Mouse (Mus musculus): ENCODE results near the gene Ppfia4.

The Ppfia4 gene

DNA sequence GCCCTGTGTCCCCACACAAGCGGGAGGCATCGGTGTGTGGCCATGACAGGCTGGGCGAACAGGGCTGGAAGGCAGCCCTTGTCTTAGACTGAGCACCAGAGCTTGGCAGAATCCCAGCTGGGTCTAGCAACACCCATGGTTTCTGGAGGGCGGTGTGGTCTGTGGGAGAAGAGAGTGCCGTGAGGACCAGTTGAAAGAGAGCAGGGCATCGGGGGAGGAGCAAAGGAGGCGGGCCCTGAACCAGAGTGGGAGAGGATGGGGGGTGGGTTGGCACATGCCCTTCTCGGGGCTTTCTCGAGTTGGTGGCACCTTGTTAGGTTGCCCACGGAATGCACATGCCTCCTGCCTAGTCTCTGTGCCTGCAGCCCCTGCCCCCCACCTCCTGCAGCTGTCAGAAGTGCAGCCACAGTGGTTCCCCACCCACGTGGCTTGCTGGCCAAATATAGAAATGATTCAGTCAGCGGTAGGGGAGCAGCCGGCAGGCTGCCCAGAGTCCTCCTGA is at the start of gene Ppfia4:
Ppfia4 (minus strand) TSS at position 159 of the 502 bp plus-strand sequence.
- no peak for DNase-seq (ENCODE audit: low spot score in 2 of 2)

DNA sequence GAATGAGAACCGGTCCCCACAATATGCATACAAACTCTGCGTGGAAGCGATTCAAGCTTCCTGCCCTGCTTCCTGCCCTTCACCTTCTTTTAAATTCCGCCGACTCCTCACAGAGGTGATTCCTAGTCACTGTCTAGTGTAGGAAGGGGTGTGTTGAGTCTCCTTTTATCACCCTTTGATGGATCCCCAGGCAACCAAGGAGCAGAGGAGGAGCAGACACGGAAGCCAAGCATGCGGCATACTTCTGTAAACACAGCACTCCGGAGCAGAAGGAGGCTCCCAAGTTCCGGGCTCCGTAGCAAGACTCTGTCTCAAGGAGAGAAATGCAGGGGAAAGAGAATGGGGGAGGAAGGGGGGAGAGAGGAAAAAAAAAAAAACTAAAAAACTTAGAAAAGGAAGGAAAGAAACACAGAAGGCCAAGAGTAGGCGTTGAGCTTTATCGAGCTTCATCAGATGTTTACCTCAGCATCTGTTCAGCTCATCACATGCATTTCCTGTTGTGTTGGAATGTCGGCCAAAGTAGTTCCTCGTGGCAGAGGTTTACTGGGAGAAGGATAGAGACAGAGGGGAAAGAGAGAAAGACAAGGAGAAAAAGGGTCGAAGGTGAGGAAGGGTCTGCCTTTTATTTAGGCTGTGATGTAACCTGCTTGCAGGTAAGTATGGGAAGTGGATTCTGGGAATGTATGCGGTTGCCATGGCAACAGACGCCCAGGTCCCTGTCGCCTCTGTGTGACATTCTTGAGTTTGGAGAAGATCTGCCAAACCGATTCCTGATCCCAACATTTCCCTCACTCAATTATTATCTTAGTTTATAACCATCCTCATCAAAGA is 49.3 kb upstream of the Ppfia4 start:
- DNase-seq (ENCODE audit: low spot score in 2 of 2), result no peak

DNA sequence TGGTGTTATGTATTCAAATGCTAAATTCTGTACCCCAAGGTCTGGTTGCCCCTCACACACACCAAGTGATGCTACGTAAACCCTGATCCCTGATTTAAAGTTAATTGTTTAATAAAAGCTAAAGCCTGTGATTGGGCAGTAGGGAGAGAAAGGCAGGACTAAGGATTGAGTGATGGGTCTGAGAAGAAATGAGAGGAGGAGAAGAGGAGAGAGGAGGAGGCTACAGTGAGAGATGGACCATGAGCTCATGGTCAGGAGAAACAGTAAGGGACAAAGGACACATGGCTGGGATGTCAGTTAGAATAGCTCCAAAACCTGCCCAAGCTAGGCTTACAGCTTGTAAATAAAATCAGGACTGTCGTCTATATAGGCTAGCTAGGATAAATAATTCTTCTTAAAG is 48.3 kb upstream of the Ppfia4 start:
- no peak for DNase-seq (ENCODE audit: low spot score in 2 of 2)

- no peak for DNase-seq (ENCODE audit: low spot score in 2 of 2)
Observed at GRCm38 (mm10) chr1:134374124-134374523, 41.4 kb upstream of the Ppfia4 start.

GRCm38 (mm10) chr1:134368777-134369337 is 36.1 kb upstream of the Ppfia4 start:
- peak; percentile 22 to 57 for DNase-seq (ENCODE audit: low spot score in 2 of 2)

DNA sequence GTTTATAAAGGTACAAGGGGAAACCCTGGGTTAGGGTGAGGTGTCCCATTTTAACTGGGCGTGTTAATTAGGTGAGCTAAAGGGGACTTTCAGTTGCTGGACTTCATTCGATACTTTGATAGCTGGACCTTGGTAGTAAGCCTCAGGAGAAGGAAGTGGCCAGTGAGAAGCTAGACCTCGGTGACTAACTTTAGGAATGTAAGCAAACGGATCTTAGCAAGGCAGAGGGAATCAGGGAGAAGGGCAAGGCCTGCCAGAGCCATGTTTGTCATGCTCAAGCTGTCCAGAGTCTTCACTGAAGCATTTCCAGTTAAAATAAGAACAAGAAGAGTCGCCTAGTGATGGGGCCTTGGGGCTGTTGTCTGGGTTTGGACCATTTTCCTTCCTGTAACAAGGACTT is 32.8 kb upstream of the Ppfia4 start:
- DNase-seq (ENCODE audit: low spot score in 2 of 2), result no peak

- DNase-seq (ENCODE audit: low spot score in 2 of 2), result no peak
Observed at GRCm38 (mm10) chr1:134363194-134363593, 30.5 kb upstream of the Ppfia4 start.

- peak; percentile 95 to 96 for DNase-seq (ENCODE audit: low spot score in 2 of 2)
Observed at GRCm38 (mm10) chr1:134361857-134362212, 29.1 kb upstream of the Ppfia4 start, which contains the start of gene Tmem183a. Gene Tmem183a, minus strand, starts transcription at chr1:134361979.

GRCm38 (mm10) chr1:134361195-134361856 is 28.6 kb upstream of the Ppfia4 start:
- no peak for DNase-seq (ENCODE audit: low spot score in 2 of 2)

GRCm38 (mm10) chr1:134360656-134361055 is 27.9 kb upstream of the Ppfia4 start:
- no peak for DNase-seq (ENCODE audit: low spot score in 2 of 2)

GRCm38 (mm10) chr1:134357461-134357860 is 24.7 kb upstream of the Ppfia4 start:
- DNase-seq (ENCODE audit: low spot score in 2 of 2), result no peak

DNA sequence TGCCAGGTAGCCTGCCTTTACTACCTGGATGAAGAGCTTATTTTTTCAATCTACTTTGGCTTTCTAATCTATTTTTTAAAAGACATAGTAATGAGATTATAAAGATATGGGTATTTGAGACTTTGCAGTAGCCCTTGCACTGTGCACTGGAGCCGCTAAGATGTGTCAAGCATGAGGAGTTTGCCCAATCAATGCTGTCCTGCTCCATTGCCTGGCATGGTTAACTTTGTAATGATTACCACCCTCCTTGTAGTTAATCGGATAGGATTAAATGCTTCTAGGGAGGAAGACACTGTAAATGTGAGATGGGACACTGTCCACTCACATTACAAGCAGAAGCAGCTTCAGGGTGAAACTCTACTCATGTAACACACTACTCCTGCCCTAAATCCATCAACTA is 20.6 kb upstream of the Ppfia4 start:
- DNase-seq (ENCODE audit: low spot score in 2 of 2), result no peak

DNA sequence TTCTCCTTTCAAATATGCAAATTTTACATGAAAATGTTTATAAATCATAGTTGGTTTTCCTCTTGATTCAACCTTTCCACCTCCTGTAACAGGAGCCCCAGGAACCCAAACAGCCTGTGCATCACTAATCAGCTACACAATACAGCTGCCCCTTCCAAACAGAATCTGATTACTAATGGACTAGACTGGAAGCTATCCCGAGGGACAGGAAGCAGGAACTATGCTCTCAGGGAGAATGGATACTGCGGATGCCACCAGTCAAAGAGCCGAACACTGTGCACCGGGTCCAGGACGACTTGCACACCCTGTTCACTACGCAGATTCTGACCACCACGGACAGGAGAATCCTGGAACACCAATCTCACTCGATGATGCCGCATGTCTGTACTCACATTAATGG is 15.1 kb upstream of the Ppfia4 start:
- no peak for DNase-seq (ENCODE audit: low spot score in 2 of 2)

GRCm38 (mm10) chr1:134345075-134345474 is 12.3 kb upstream of the Ppfia4 start:
- DNase-seq (ENCODE audit: low spot score in 2 of 2), result no peak

DNA sequence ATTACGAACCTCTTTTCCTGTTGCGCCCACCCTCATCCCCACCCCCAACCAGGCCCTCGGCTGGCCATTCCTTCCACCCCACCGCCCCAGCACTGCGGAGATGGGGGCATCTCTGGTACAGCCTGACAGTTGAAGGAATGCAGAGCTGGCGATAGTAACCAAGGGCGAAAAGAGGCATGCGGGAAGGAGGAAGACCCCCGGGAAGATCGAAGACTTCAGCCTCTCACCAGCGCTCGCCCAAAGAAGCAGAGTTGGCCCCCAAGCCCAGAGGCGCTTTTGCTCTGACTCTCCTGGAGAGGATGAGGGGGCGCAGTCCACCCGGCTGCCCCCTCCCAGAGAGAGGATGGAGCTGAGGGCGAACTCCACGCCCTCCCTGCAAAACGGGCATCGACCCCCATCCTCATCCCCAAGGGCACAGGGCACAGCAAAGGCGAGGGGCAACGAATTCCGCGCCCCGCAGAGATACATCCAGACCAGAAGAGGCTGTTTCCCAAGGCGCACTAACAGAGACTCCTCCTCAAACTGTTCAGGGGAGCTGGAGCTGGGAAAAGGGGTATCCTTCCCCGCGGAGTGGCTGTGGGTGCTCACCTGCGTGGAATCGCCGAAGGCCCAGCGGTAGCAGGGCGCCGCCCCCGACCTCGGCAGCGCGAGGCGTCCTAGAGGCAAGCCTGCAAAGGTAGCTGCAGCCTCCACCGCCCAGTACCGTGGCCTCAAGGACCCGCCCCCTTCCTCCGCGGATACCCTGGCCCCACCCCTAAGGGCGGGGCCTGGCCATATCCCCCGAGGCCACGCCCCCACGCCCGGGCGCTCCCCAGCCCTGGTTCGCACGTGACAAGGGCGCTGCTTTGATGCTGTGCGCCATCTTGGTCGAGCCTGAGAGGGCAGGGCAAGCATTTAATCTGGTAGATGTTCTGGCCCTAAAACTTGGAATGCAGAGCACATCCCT is 11.6 kb upstream of the Ppfia4 start:
- peak; percentile 61 to 76 for DNase-seq (ENCODE audit: low spot score in 2 of 2)

GRCm38 (mm10) chr1:134343567-134343966 is 10.8 kb upstream of the Ppfia4 start:
- DNase-seq (ENCODE audit: low spot score in 2 of 2), result no peak

DNA sequence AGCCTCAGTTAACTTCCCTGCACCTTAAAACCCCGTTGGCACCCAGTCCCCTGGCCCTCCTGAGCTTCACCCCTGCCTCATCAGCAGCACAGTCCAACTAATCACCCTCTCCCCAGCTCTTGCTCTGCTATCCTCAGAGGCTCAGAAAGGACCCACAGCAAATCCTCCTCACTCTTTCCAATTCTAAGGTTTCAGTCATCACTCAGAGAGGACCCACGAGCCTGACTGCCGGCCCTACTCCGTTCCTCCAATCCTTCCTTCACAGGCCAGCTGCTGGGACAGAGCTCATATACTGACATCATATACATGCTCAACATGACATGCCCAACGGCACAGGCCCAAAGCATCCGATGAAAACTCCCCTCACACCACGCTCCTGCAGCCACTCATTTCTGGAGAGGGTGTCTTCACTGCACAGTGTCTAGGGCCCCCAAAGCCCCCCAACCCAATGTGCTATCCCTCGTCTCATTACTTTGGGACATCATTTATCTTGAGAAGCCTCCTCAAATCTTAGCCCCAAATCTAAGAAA is 10.1 kb upstream of the Ppfia4 start:
- DNase-seq (ENCODE audit: low spot score in 2 of 2), result no peak

DNA sequence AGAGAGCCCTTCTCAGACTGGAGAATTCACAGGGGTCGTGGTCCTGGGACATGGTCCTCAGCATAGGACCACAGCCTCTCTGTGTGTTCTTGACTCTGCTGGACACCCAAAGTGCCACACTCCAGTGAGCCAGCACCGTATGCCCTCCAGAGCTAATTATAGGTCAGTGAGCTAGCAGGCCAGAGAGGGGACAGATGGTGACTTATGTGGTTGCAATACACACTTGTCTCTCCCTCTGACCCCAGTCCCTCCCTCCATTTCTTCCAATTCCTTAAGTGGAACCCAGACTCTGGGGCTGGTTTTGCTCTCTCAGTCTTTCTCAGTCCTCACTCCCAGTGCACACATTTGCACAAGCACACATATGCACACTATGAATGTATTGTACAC is 9.5 kb upstream of the Ppfia4 start:
- no peak for DNase-seq (ENCODE audit: low spot score in 2 of 2)

- no peak for DNase-seq (ENCODE audit: low spot score in 2 of 2)
Observed at GRCm38 (mm10) chr1:134341641-134342277, 9.0 kb upstream of the Ppfia4 start.

GRCm38 (mm10) chr1:134339757-134340619 is 7.3 kb upstream of the Ppfia4 start:
- DNase-seq (ENCODE audit: low spot score in 2 of 2), result no peak
